Mouse (Mus musculus): Measurements from ENCODE around the gene Kif14. TPM values are rescaled to one million over a fixed set of nuclear protein-coding genes. Genes with fewer than 3 reads are reported as not detected.

The Kif14 gene
- total and polyA plus RNA-seq, 3 experiments = 6.5 to 15.8 TPM; not detected in 1

GRCm38 (mm10) chr1:136577890-136578663 lies 111.9 kb downstream of the Kif14 start (continued):
- no peak for TF ChIP-seq GABPA (IDR thresholded peaks at IDR 0.05; ENCODE audit: low read depth, low read length)
- no peak for TF ChIP-seq UBTF (IDR thresholded peaks at IDR 0.05; ENCODE audit: borderline replicate concordance, insufficient read depth, low read depth, low read length)
- peak; percentile 94 for TF ChIP-seq TAL1 (IDR thresholded peaks at IDR 0.05; ENCODE audit: low read length)
- peak; percentile 77 for TF ChIP-seq MYC (IDR thresholded peaks at IDR 0.05; ENCODE audit: low read depth, low read length)
- TF ChIP-seq MEF2A (IDR thresholded peaks at IDR 0.05; ENCODE audit: extremely low read depth, insufficient replicate concordance, low read depth, low read length, poor library complexity, severe bottlenecking) = no peak
- no peak for TF ChIP-seq HCFC1 (IDR thresholded peaks at IDR 0.05; ENCODE audit: low read depth, low read length)
- peak; percentile 74; the same call in 1 of the 2 replicates for TF ChIP-seq SIN3A (IDR thresholded peaks at IDR 0.05; ENCODE audit: low read length)
- no peak for TF ChIP-seq POLR2AphosphoS5 (IDR thresholded peaks at IDR 0.05; ENCODE audit: borderline replicate concordance, low read depth, low read length)
- no peak for TF ChIP-seq JUND (IDR thresholded peaks at IDR 0.05; ENCODE audit: low read depth, low read length)
- TF ChIP-seq SMC3 (IDR thresholded peaks at IDR 0.05; ENCODE audit: low read depth, low read length) = no peak
- peak; percentile 37; the same call in 1 of the 2 replicates for TF ChIP-seq MYB (IDR thresholded peaks at IDR 0.05; ENCODE audit: low read depth, low read length)
- TF ChIP-seq TBP (IDR thresholded peaks at IDR 0.05; ENCODE audit: low read depth, low read length) = no peak
- no peak for TF ChIP-seq E2F4 (IDR thresholded peaks at IDR 0.05; ENCODE audit: borderline replicate concordance, low read depth, low read length)
- TF ChIP-seq TCF12 (IDR thresholded peaks at IDR 0.05; ENCODE audit: low read depth, low read length) = peak; percentile 95
- no peak for TF ChIP-seq USF1 (IDR thresholded peaks at IDR 0.05; ENCODE audit: low read depth, low read length)
- TF ChIP-seq MAX (IDR thresholded peaks at IDR 0.05; ENCODE audit: low read length) = peak; percentile 64; the same call in 1 of the 2 replicates
- no peak for TF ChIP-seq ZKSCAN1 (IDR thresholded peaks at IDR 0.05; ENCODE audit: low read depth, low read length)
- peak; percentile 92 to 97 for TF ChIP-seq EP300 (IDR thresholded peaks at IDR 0.05; ENCODE audit: low read depth in 1 of 2, low read length in 2 of 2)
- TF ChIP-seq ELF1 (IDR thresholded peaks at IDR 0.05; ENCODE audit: low read depth, low read length) = 0 out of 2 replicates have a peak, but pooled peaks have one; percentile 28

DNA sequence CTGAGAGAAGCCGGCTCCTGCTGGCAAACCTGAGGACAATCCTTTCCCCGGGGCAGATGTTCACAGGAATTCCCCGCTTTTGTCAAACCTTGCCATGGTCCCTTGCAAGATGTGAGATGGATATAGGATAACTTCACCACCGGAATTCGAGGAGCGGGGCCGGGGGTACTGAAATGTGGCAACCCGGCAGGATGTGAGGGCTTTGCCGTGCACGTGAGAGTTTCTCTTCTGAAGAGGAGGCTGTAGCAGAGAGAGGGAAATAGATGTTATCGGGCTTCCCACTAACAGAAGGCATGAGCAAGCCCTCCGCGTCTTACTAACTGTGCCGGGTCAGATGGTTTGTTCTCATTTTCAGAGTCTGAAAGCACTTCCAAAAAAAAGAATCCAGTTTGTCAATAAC lies 113.2 kb downstream of the Kif14 start:
- peak; percentile 82 for DNase-seq (ENCODE audit: low read depth, low spot score)
- Histone ChIP-seq H3K4me1 (ENCODE audit: control insufficient read depth in 1 of 2, insufficient read depth in 2 of 2, low read length in 2 of 2) (peaks cover 9 to 26% of the 10 kb centered on the region in 2 experiments), H3K36me3 (ENCODE audit: control insufficient read depth in 1 of 2, insufficient read depth in 2 of 2, low read length in 2 of 2) (peaks cover 0 to 20% of the 10 kb centered on the region in 2 experiments; a peak in 2 of 4 replicates), H3K9me3 (replicated peaks; ENCODE audit: insufficient read depth, low read length) (no peaks in the 10 kb centered on the region), H3K9ac (ENCODE audit: control insufficient read depth, low read depth, low read length, poor library complexity, severe bottlenecking) (peak overlapping the region; percentile 75), H3K27me3 (ENCODE audit: control insufficient read depth in 1 of 2, insufficient read depth in 2 of 2, low read length in 2 of 2) (no peaks in the 10 kb centered on the region), H3K79me2 (ENCODE audit: control insufficient read depth, insufficient read depth, low read length, poor library complexity) (no peaks in the 10 kb centered on the region), H3K4me3 (ENCODE audit: control insufficient read depth in 1 of 2, insufficient read depth in 1 of 2, low read depth in 2 of 2, low read length in 2 of 2) (peak overlapping the region; percentile 48 to 92), H3K27ac (ENCODE audit: control insufficient read depth, low read depth, low read length) (peak overlapping the region; percentile 85)
- peak; percentile 80 for TF ChIP-seq MAX (IDR thresholded peaks at IDR 0.05; ENCODE audit: low read length)
- TF ChIP-seq GABPA (IDR thresholded peaks at IDR 0.05; ENCODE audit: low read depth, low read length) = no peak
- peak; percentile 32; the same call in 1 of the 2 replicates for TF ChIP-seq RCOR1 (IDR thresholded peaks at IDR 0.05; ENCODE audit: low read depth, low read length)
- peak; percentile 32 to 33; a peak in 2 of 4 replicates for TF ChIP-seq POLR2A (IDR thresholded peaks at IDR 0.05; ENCODE audit: control insufficient read depth in 1 of 2, insufficient read depth in 1 of 2, low read depth in 1 of 2, low read length in 2 of 2, poor library complexity in 1 of 2)
- no peak for TF ChIP-seq USF2 (IDR thresholded peaks at IDR 0.05; ENCODE audit: borderline replicate concordance in 1 of 2, insufficient read depth in 1 of 2, low read depth in 1 of 2, low read length in 2 of 2)
- peak; percentile 37; the same call in 1 of the 2 replicates for TF ChIP-seq ELF1 (IDR thresholded peaks at IDR 0.05; ENCODE audit: low read depth, low read length)
- peak in 1 of 2 experiments; percentile 32; a peak in 1 of 4 replicates for TF ChIP-seq EP300 (IDR thresholded peaks at IDR 0.05; ENCODE audit: low read depth in 1 of 2, low read length in 2 of 2)
- TF ChIP-seq ETS1 (IDR thresholded peaks at IDR 0.05; ENCODE audit: low read depth, low read length) = peak; percentile 57; the same call in 1 of the 2 replicates
- TF ChIP-seq CHD1 (IDR thresholded peaks at IDR 0.05; ENCODE audit: low read depth, low read length) = no peak
- TF ChIP-seq GATA1 (IDR thresholded peaks at IDR 0.05; ENCODE audit: low read depth, low read length) = peak; percentile 71
- no peak for TF ChIP-seq NRF1 (IDR thresholded peaks at IDR 0.05; ENCODE audit: insufficient read depth, low read depth, low read length, poor library complexity, severe bottlenecking)
- TF ChIP-seq HCFC1 (IDR thresholded peaks at IDR 0.05; ENCODE audit: low read depth, low read length) = 0 out of 2 replicates have a peak, but pooled peaks have one; percentile 20
- no peak for TF ChIP-seq SMC3 (IDR thresholded peaks at IDR 0.05; ENCODE audit: low read depth, low read length)
- no peak for TF ChIP-seq ZMIZ1 (IDR thresholded peaks at IDR 0.05; ENCODE audit: low read depth, low read length)
- peak; percentile 47 for TF ChIP-seq NELFE (IDR thresholded peaks at IDR 0.05; ENCODE audit: low read depth, low read length)
- TF ChIP-seq ZC3H11A (IDR thresholded peaks at IDR 0.05; ENCODE audit: low read depth, low read length) = no peak
- peak; percentile 46; the same call in 1 of the 2 replicates for TF ChIP-seq MYB (IDR thresholded peaks at IDR 0.05; ENCODE audit: low read depth, low read length)
- no peak for TF ChIP-seq TBP (IDR thresholded peaks at IDR 0.05; ENCODE audit: low read depth, low read length)
- peak; percentile 96 for TF ChIP-seq BHLHE40 (IDR thresholded peaks at IDR 0.05; ENCODE audit: borderline replicate concordance, low read depth, low read length)
- peak; percentile 40; the same call in 1 of the 2 replicates for TF ChIP-seq TCF12 (IDR thresholded peaks at IDR 0.05; ENCODE audit: low read depth, low read length)
- TF ChIP-seq SIN3A (IDR thresholded peaks at IDR 0.05; ENCODE audit: low read length) = peak; percentile 54
